Mouse (Mus musculus) liver, adult 2 months (tissue): ENCODE measurements around the gene Trappc1. TPM values are rescaled to one million over a fixed set of nuclear protein-coding genes. Genes with fewer than 3 reads are reported as not detected.

ENCODE experiments used
- DNase-seq: peaks from one replicate; pipeline ENCODE4 v3.0.0-alpha.2; 2011; ENCODE audit warnings: low read depth, low spot score; ENCODE audit errors: extremely low read depth
- H3K27ac ChIP-seq: fragments of 200-500 bp; replicated peaks from 2 replicates; pipeline ENCODE4 v1.5.1; 2012; ENCODE audit warnings: low read depth, mild to moderate bottlenecking, control low read depth, inconsistent platforms, low read length; ENCODE audit not compliant: insufficient read depth
- H3K27me3 ChIP-seq: fragments of 200-500 bp; 2 replicates; pipeline ENCODE4 v1.6.1; 2012; ENCODE audit warnings: mild to moderate bottlenecking, moderate library complexity, low read length, inconsistent platforms; ENCODE audit not compliant: control insufficient read depth, insufficient read depth
- H3K36me3 ChIP-seq: fragments of 200-500 bp; 2 replicates; pipeline ENCODE4 v1.6.1; 2012; ENCODE audit warnings: low read length, inconsistent platforms; ENCODE audit not compliant: control insufficient read depth, insufficient read depth
- H3K4me1 ChIP-seq: fragments of 200-500 bp; 2 replicates; pipeline ENCODE4 v1.6.1; 2011; ENCODE audit warnings: low read length; ENCODE audit not compliant: control insufficient read depth, insufficient read depth
- H3K4me3 ChIP-seq: fragments of 200-500 bp; 2 replicates; pipeline ENCODE4 v1.5.1; 2011; ENCODE audit warnings: low read depth, mild to moderate bottlenecking, control low read depth, low read length, moderate library complexity; ENCODE audit not compliant: insufficient read depth
- H3K79me2 ChIP-seq: fragments of 200-500 bp; 2 replicates; pipeline ENCODE4 v1.6.1; 2012; ENCODE audit warnings: inconsistent platforms, mild to moderate bottlenecking, low read length, moderate library complexity; ENCODE audit not compliant: control insufficient read depth, insufficient read depth
- H3K9ac ChIP-seq: fragments of 200-500 bp; 2 replicates; pipeline ENCODE4 v1.6.1; 2012; ENCODE audit warnings: low read depth, mild to moderate bottlenecking, control low read depth, inconsistent platforms, low read length
- CTCF ChIP-seq: fragments of 200-500 bp; IDR thresholded peaks from 2 replicates; pipeline ENCODE4 v1.5.1; 2011; ENCODE audit warnings: low read depth, low read length, control low read depth
- POLR2A ChIP-seq: fragments of 200-500 bp; IDR thresholded peaks from 2 replicates; pipeline ENCODE4 v1.6.1; 2011; ENCODE audit warnings: low read length, control low read depth; ENCODE audit not compliant: insufficient read depth; ENCODE audit errors: extremely low read depth
- WGBS: fragments of 180-500 bp; shearing (Covaris S2); methylation state at CpG from one replicate; pipeline ENCODE4 v1.1.7; 2018; 5-methylcytosine and 5-hydroxymethylcytosine counted together
- polyA plus RNA-seq: library from polyadenylated mRNA; depleted of rRNA; stranded (reverse); fragments of >200 nt; gene quantifications from 2 replicates; pipeline ENCODE4 v1.2.3, GENCODE M21; 2012
- total RNA-seq: library from RNA; depleted of rRNA; stranded (reverse); fragments of >200 nt; gene quantifications from 2 replicates; pipeline ENCODE4 v1.2.3, GENCODE M21; 2014

Trappc1 gene
- total and polyA plus RNA-seq, 2 experiments, result 35.1 to 37.5 TPM

- no peak for TF ChIP-seq POLR2A
- no peak for TF ChIP-seq CTCF
- H3K4me1 ChIP-seq, result peaks cover 2% of the 10 kb centered on the region; the same call in 1 of the 2 replicates
- no peaks in the 10 kb centered on the region for H3K27me3 ChIP-seq
- H3K27ac ChIP-seq, result no peak overlapping the region
- peak overlapping the region; percentile 45 for H3K4me3 ChIP-seq
- H3K79me2 ChIP-seq, result no peaks in the 10 kb centered on the region
- no peak for DNase-seq
- peak overlapping the region; percentile 58 for H3K9ac ChIP-seq
- H3K36me3 ChIP-seq, result no peaks in the 10 kb centered on the region
- WGBS, result 2% methylated on average over 24 of the region's 24 CpGs
Measured at GRCm38 (mm10) chr11:69331929-69332405, 8.2 kb downstream of the Trappc1 start.

GRCm38 (mm10) chr11:69332713-69333253, 9.0 kb downstream of the Trappc1 start:
- no peak overlapping the region for H3K4me3 ChIP-seq
- TF ChIP-seq POLR2A (no peak), CTCF (no peak)
- H3K9ac ChIP-seq, result no peak overlapping the region
- no peaks in the 10 kb centered on the region for H3K79me2 ChIP-seq
- peaks cover 2% of the 10 kb centered on the region; the same call in 1 of the 2 replicates for H3K4me1 ChIP-seq
- no peaks in the 10 kb centered on the region for H3K27me3 ChIP-seq
- WGBS, result 71% methylated on average over 8 of the region's 8 CpGs
- DNase-seq, result no peak
- H3K27ac ChIP-seq, result no peak overlapping the region
- no peaks in the 10 kb centered on the region for H3K36me3 ChIP-seq

GRCm38 (mm10) chr11:69333922-69334321, 10.1 kb downstream of the Trappc1 start:
- no peak for TF ChIP-seq POLR2A
- TF ChIP-seq CTCF, result 0 out of 2 replicates have a peak, but pooled peaks have one; percentile 12
- Histone ChIP-seq H3K9ac (no peak overlapping the region), H3K79me2 (no peaks in the 10 kb centered on the region), H3K4me1 (peaks cover 2% of the 10 kb centered on the region; the same call in 1 of the 2 replicates), H3K27ac (no peak overlapping the region), H3K27me3 (no peaks in the 10 kb centered on the region), H3K4me3 (no peak overlapping the region), H3K36me3 (no peaks in the 10 kb centered on the region)
- 57% methylated on average over 3 of the region's 3 CpGs for WGBS
- DNase-seq, result no peak

GRCm38 (mm10) chr11:69334796-69335195, 11.0 kb downstream of the Trappc1 start:
- Histone ChIP-seq H3K27me3 (no peaks in the 10 kb centered on the region), H3K36me3 (no peaks in the 10 kb centered on the region), H3K79me2 (no peaks in the 10 kb centered on the region), H3K4me3 (no peak overlapping the region), H3K9ac (no peak overlapping the region), H3K4me1 (peaks cover 2% of the 10 kb centered on the region; the same call in 1 of the 2 replicates), H3K27ac (no peak overlapping the region)
- no peak for DNase-seq
- no peak for TF ChIP-seq POLR2A
- TF ChIP-seq CTCF, result no peak
- WGBS, result 71% methylated on average over 4 of the region's 4 CpGs

- 4% methylated on average over 97 of the region's 99 CpGs for WGBS
- peak within 1 kb of the TSS; percentile 81 for H3K9ac ChIP-seq
- TF ChIP-seq CTCF (no peak), POLR2A (no peak)
- H3K4me1 ChIP-seq, result peaks cover 4% of the 10 kb centered on the region
- DNase-seq, result no peak
- H3K4me3 ChIP-seq, result peak within 1 kb of the TSS; percentile 60
- H3K79me2 ChIP-seq, result no peaks in the 10 kb centered on the region
- peaks cover 12% of the 10 kb centered on the region for H3K36me3 ChIP-seq
- H3K27me3 ChIP-seq, result no peaks in the 10 kb centered on the region
- H3K27ac ChIP-seq, result no peak within 1 kb of the TSS
Measured at GRCm38 (mm10) chr11:69340161-69341131, 16.7 kb downstream of the Trappc1 start, which contains the start of gene Rnf227. Gene Rnf227, plus strand, starts transcription at chr11:69340461.
